ENCODE assay signal across 14 mouse cellular contexts in genomic region chr4:123232841-123233240, GRCm38 (mm10). TPM values are rescaled to one million over a fixed set of nuclear protein-coding genes. Genes with fewer than 3 reads are reported as not detected.
DNase-seq lines count a peak whose midpoint lies in the region; ATAC-seq and TF ChIP-seq lines count a peak whose summit lies in the region.
"Had no signal": no experiment of that assay in that cellular context is flagged by ENCODE, and none has a peak within 500 bp of the region (broad histone marks: within the 10 kb centered on the region; RNA-seq: fewer than 3 reads in every experiment).

No protein-coding gene starts in this region.

- TF ChIP-seq CTCF in kidney, postnatal 0 days (IDR thresholded peaks at IDR 0.05; ENCODE audit: low read depth): no peak

- H3K9ac ChIP-seq in heart, embryonic 15.5 days: no peak overlapping the region
- no peak overlapping the region for H3K9ac ChIP-seq in kidney, postnatal 0 days (ENCODE audit: low read depth, low read length)
- no peak overlapping the region for H3K9ac ChIP-seq in limb, embryonic 13.5 days

- peak overlapping the region; percentile 82 for H3K4me2 ChIP-seq in heart, embryonic 15.5 days
- H3K4me2 ChIP-seq in kidney, postnatal 0 days (ENCODE audit: low read length): peak overlapping the region; percentile 60
- peak overlapping the region; percentile 84; the same call in 1 of the 2 replicates for H3K4me2 ChIP-seq in limb, embryonic 13.5 days (replicated peaks)

- H3K4me3 ChIP-seq in heart, embryonic 15.5 days: no peak overlapping the region; the same call in 1 of the 2 replicates
- H3K4me3 ChIP-seq in kidney, postnatal 0 days (replicated peaks; ENCODE audit: low read depth, low read length): no peak overlapping the region
- no peak overlapping the region for H3K4me3 ChIP-seq in limb, embryonic 13.5 days

- no peaks in the 10 kb centered on the region for H3K9me3 ChIP-seq in heart, embryonic 15.5 days (replicated peaks)
- no peaks in the 10 kb centered on the region for H3K9me3 ChIP-seq in kidney, postnatal 0 days (replicated peaks; ENCODE audit: low read length)
- no peaks in the 10 kb centered on the region for H3K9me3 ChIP-seq in limb, embryonic 13.5 days
- H3K9me3 ChIP-seq: embryonic facial prominence, embryonic 15.5 days; forebrain, embryonic 12.5 days; G1E had no signal

- H3K36me3 ChIP-seq in heart, embryonic 15.5 days: no peaks in the 10 kb centered on the region
- H3K36me3 ChIP-seq in kidney, postnatal 0 days (ENCODE audit: insufficient read depth, low read length): no peaks in the 10 kb centered on the region
- H3K36me3 ChIP-seq in limb, embryonic 13.5 days: no peaks in the 10 kb centered on the region
- H3K36me3 ChIP-seq: embryonic facial prominence, embryonic 15.5 days; forebrain, embryonic 12.5 days; G1E had no signal

- intact Hi-C loops in left cerebral cortex, postnatal 4 days (cut with DNase I): no loop called here

- 81% methylated on average over 3 of the region's 3 CpGs for WGBS in heart, embryonic 15.5 days
- 42% methylated on average over 3 of the region's 3 CpGs for WGBS in kidney, postnatal 0 days
- WGBS in limb, embryonic 13.5 days: 53% methylated on average over 3 of the region's 3 CpGs

- ATAC-seq in heart, embryonic 15.5 days (replicated peaks; ENCODE audit: insufficient number of reproducible peaks, insufficient read depth, low FRiP score, low read depth): no peak
- ATAC-seq in kidney, postnatal 0 days (replicated peaks; ENCODE audit: low FRiP score, low read depth): no peak
- ATAC-seq in common myeloid progenitor, adult 5-6 weeks (replicated peaks; ENCODE audit: low read depth, poor library complexity, severe bottlenecking): 0 out of 2 replicates have a peak, but pooled peaks have one; percentile 8
- no peak for ATAC-seq in limb, embryonic 13.5 days (ENCODE audit: low FRiP score, low read depth)

- DNase-seq in heart, postnatal 4 days: no peak
- no peak for DNase-seq in kidney, postnatal 0 days (ENCODE audit: low spot score)
- DNase-seq in kidney, adult 18-20 months: no peak
- DNase-seq in left cerebral cortex, postnatal 4 days: no peak
- DNase-seq: cerebellum, adult 11-12 months; thymus, adult 18-20 months had no signal

- H3K27ac ChIP-seq in heart, embryonic 15.5 days: no peak overlapping the region
- H3K27ac ChIP-seq in kidney, postnatal 0 days: peak overlapping the region; percentile 85
- no peak overlapping the region for H3K27ac ChIP-seq in limb, embryonic 13.5 days
- H3K27ac ChIP-seq: embryonic facial prominence, embryonic 15.5 days; forebrain, embryonic 12.5 days had no signal

- peaks cover 46% of the 10 kb centered on the region for H3K4me1 ChIP-seq in heart, embryonic 15.5 days (replicated peaks)
- H3K4me1 ChIP-seq in kidney, postnatal 0 days (replicated peaks; ENCODE audit: insufficient read depth, low read length): peaks cover 54% of the 10 kb centered on the region
- H3K4me1 ChIP-seq in limb, embryonic 13.5 days: peaks cover 45% of the 10 kb centered on the region

- peaks cover 11% of the 10 kb centered on the region; the same call in 1 of the 2 replicates for H3K27me3 ChIP-seq in heart, embryonic 15.5 days
- H3K27me3 ChIP-seq in kidney, postnatal 0 days (ENCODE audit: insufficient read depth, low read length): no peaks in the 10 kb centered on the region
- peaks cover 78% of the 10 kb centered on the region for H3K27me3 ChIP-seq in limb, embryonic 13.5 days

RNA-seq across cellular contexts. Expression of gene Heyl, which starts 0.5 kb away (rescaled TPM):
- polyA plus RNA-seq in heart, embryonic 15.5 days (2015; fragmentation: Nextera tagmentation; extraction: Ambion mirVana): 13.0 and 21.2 TPM in 2 replicates
- total RNA-seq in heart, postnatal 4 days (2021): 10 to 100 TPM; 26.9 to 28.3 TPM
- 28.7 and 31.6 TPM in 2 replicates for polyA plus RNA-seq in kidney, postnatal 0 days (2015; fragmentation: Nextera tagmentation; extraction: Ambion mirVana)
- not detected in 2 replicates for total RNA-seq in common myeloid progenitor, adult 5-6 weeks (2017)
- polyA plus RNA-seq in limb, embryonic 13.5 days (2015; fragmentation: Nextera tagmentation; extraction: Ambion mirVana): 5.7 and 6.5 TPM in 2 replicates
- total RNA-seq in left cerebral cortex, postnatal 4 days (2021): 1 to 10 TPM; 5.9 to 6.6 TPM
- polyA plus RNA-seq: G1E had no signal

RNA-seq across cellular contexts. Expression of gene Pabpc4, which starts 29.3 kb away (rescaled TPM):
- 51.3 and 53.8 TPM in 2 replicates for polyA plus RNA-seq in heart, embryonic 15.5 days (2015; fragmentation: Nextera tagmentation; extraction: Ambion mirVana)
- 100 to 1,000 TPM; 246 to 255 TPM for total RNA-seq in heart, postnatal 4 days (2021)
- 28.2 and 29.7 TPM in 2 replicates for polyA plus RNA-seq in kidney, postnatal 0 days (2015; fragmentation: Nextera tagmentation; extraction: Ambion mirVana)
- 140 and 158 TPM in 2 replicates for total RNA-seq in common myeloid progenitor, adult 5-6 weeks (2017)
- 43.9 and 45.8 TPM in 2 replicates for polyA plus RNA-seq in limb, embryonic 13.5 days (2015; fragmentation: Nextera tagmentation; extraction: Ambion mirVana)
- 10 to 100 TPM; 62.6 to 65.5 TPM for total RNA-seq in left cerebral cortex, postnatal 4 days (2021)

RNA-seq across cellular contexts. Expression of gene Nt5c1a, which starts 31.5 kb away (rescaled TPM):
- 1.3 and 1.5 TPM in 2 replicates for polyA plus RNA-seq in heart, embryonic 15.5 days (2015; fragmentation: Nextera tagmentation; extraction: Ambion mirVana)
- 10 to 100 TPM; 21.3 to 24.6 TPM for total RNA-seq in heart, postnatal 4 days (2021)
- 0.47 and 0.71 TPM in 2 replicates for polyA plus RNA-seq in kidney, postnatal 0 days (2015; fragmentation: Nextera tagmentation; extraction: Ambion mirVana)
- not detected in 2 replicates for total RNA-seq in common myeloid progenitor, adult 5-6 weeks (2017)
- polyA plus RNA-seq in limb, embryonic 13.5 days (2015; fragmentation: Nextera tagmentation; extraction: Ambion mirVana): not detected in 2 replicates
- total RNA-seq in left cerebral cortex, postnatal 4 days (2021): 1 to 10 TPM; 3.6 to 4.9 TPM
- total RNA-seq: G1E had no signal
- polyA plus RNA-seq: embryonic facial prominence, embryonic 15.5 days; forebrain, embryonic 12.5 days; G1E; liver, embryonic 11.5 days; midbrain, embryonic 11.5 days had no signal

RNA-seq across cellular contexts. Expression of gene Hpcal4, which starts 49.8 kb away (rescaled TPM):
- polyA plus RNA-seq in heart, embryonic 15.5 days (2015; fragmentation: Nextera tagmentation; extraction: Ambion mirVana): 0.72 and 0.80 TPM in 2 replicates
- under 1 TPM; 0.26 to 0.54 TPM for total RNA-seq in heart, postnatal 4 days (2021)
- polyA plus RNA-seq in kidney, postnatal 0 days (2015; fragmentation: Nextera tagmentation; extraction: Ambion mirVana): 3.7 and 3.8 TPM in 2 replicates
- total RNA-seq in common myeloid progenitor, adult 5-6 weeks (2017): not detected in 2 replicates
- 0.59 and 0.76 TPM in 2 replicates for polyA plus RNA-seq in limb, embryonic 13.5 days (2015; fragmentation: Nextera tagmentation; extraction: Ambion mirVana)
- 10 to 100 TPM; 69.1 to 73.9 TPM for total RNA-seq in left cerebral cortex, postnatal 4 days (2021)
- total RNA-seq: G1E had no signal
- polyA plus RNA-seq: G1E had no signal
